Mouse (Mus musculus): ENCODE measurements around the gene Gm45717.

- no peak for TF ChIP-seq POLR2A (IDR thresholded peaks at IDR 0.05; ENCODE audit: low read depth, low read length)
- no peak for TF ChIP-seq CTCF (IDR thresholded peaks at IDR 0.05; ENCODE audit: extremely low read depth, insufficient read length, insufficient replicate concordance, low read depth, low read length)
Observed at GRCm38 (mm10) chr7:140905642-140906081, 50.1 kb downstream of the Gm45717 start.

Data from small intestine, adult 2 months (tissue).